Mouse (Mus musculus): ENCODE measurements around the gene 4931428L18Rik.

DNA sequence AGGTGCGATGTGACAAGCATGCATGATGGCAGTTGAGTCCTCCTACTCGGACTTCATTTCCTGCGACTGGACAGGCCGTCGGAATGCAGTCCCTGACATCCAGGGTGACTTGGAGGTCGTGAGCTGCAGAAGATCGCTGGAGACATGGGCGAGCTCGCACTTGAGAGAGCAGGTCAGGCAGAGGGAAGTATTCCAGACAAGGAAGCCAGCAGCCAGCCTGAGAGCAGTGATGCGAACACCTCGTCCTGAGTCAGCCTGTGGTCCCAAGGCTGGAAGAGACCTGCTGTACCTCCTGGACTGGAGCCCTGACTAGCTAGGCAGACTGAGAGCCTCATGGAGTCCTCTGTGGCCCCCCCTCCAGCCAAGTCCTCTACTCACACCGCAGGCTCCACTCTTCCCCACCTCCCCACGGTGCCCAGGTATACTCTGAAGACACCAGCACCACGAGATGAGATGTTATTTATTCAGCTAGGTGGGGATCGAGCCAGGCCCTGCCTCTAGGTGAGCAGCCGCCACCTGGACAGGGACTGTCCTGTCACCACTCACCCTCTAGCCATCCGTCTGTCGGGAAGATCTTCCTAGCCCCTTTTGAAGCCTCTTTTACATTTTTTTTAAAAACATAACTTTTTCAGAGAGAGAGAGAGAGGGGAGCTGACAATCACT is 57.8 kb downstream of the 4931428L18Rik start:
- TF ChIP-seq MAFK (IDR thresholded peaks at IDR 0.05; ENCODE audit: insufficient read depth, low read depth, low read length) (no peak), ZC3H11A (IDR thresholded peaks at IDR 0.05; ENCODE audit: borderline replicate concordance, low read depth, low read length) (no peak), HCFC1 (IDR thresholded peaks at IDR 0.05; ENCODE audit: borderline replicate concordance, insufficient read depth, low read length) (no peak), ZNF384 (IDR thresholded peaks at IDR 0.05; ENCODE audit: low read depth, low read length) (no peak), CHD2 (IDR thresholded peaks at IDR 0.05; ENCODE audit: low read depth, low read length) (no peak)

All from ES-E14 (cell line).